Mouse (Mus musculus) CH12.LX (cell line): ENCODE data around the gene Syt3. TPM values are rescaled to one million over a fixed set of nuclear protein-coding genes. Genes with fewer than 3 reads are reported as not detected.

Experiments used
- DNase-seq: peaks from one replicate; pipeline ENCODE4 v3.0.0-alpha.2; 2013; ENCODE audit errors: extremely low read depth
- H3K27ac ChIP-seq: 2 replicates; pipeline ENCODE4 v1.5.1; 2012; ENCODE audit warnings: low read depth, mild to moderate bottlenecking, control low read depth, moderate library complexity; ENCODE audit not compliant: insufficient read depth
- H3K27me3 ChIP-seq: replicated peaks from 2 replicates; pipeline ENCODE3; 2012; ENCODE audit warnings: inconsistent platforms
- H3K36me3 ChIP-seq, 2 experiments: replicated peaks in 1 of 2; 2 replicates each; pipeline versions ENCODE3 to v1.6.1; 2012; ENCODE audit warnings: inconsistent platforms in 1 of 2, low read length in 1 of 2, mild to moderate bottlenecking in 1 of 2, mixed read lengths in 1 of 2, moderate library complexity in 1 of 2; ENCODE audit not compliant: control insufficient read depth in 1 of 2, insufficient read depth in 1 of 2
- H3K4me1 ChIP-seq, 2 experiments: 2 replicates each; pipeline ENCODE4 v1.6.1; 2012; ENCODE audit warnings: inconsistent platforms in 1 of 2, moderate library complexity in 1 of 2; ENCODE audit not compliant: insufficient read depth in 2 of 2, control insufficient read depth in 1 of 2
- H3K4me2 ChIP-seq: 2 replicates; pipeline ENCODE4 v1.6.1; 2012; ENCODE audit warnings: low read depth, mild to moderate bottlenecking, control low read depth; ENCODE audit not compliant: poor library complexity, insufficient read depth, severe bottlenecking
- H3K4me3 ChIP-seq, 3 experiments: fragments of 150-350 bp in 1 of 3; sonication (generic) in 1 of 3; replicated peaks in 1 of 3; 2 replicates each; pipeline versions ENCODE3 to v1.5.1; 2011 to 2012; ENCODE audit warnings: low read depth in 2 of 3, low read length in 2 of 3, mild to moderate bottlenecking in 2 of 3, moderate library complexity in 2 of 3, control low read depth in 1 of 3, improper control_type of control experiment in 1 of 3, inconsistent platforms in 1 of 3, mixed read lengths in 1 of 3; ENCODE audit not compliant: poor library complexity in 1 of 3
- H3K79me2 ChIP-seq: replicated peaks from 2 replicates; pipeline ENCODE4 v1.6.1; 2012; ENCODE audit warnings: mild to moderate bottlenecking, moderate library complexity; ENCODE audit not compliant: control insufficient read depth, poor library complexity, insufficient read depth, severe bottlenecking; ENCODE audit errors: extremely low read depth
- H3K9ac ChIP-seq: 2 replicates; pipeline ENCODE4 v1.6.1; 2012; ENCODE audit warnings: low read depth, mild to moderate bottlenecking, control low read depth, moderate library complexity; ENCODE audit not compliant: insufficient read depth
- H3K9me3 ChIP-seq: replicated peaks from 2 replicates; pipeline ENCODE3; 2012; ENCODE audit warnings: low read length, inconsistent platforms, mixed read lengths
- BHLHE40 ChIP-seq: IDR thresholded peaks from 2 replicates; pipeline ENCODE4 v1.6.1; 2011; ENCODE audit warnings: mild to moderate bottlenecking, low read depth, low read length, improper control_type of control experiment
- CHD2 ChIP-seq: IDR thresholded peaks from 2 replicates; pipeline ENCODE4 v1.6.1; 2011; ENCODE audit warnings: low read length, improper control_type of control experiment
- CTCF ChIP-seq, 2 experiments: IDR thresholded peaks in 1 of 2; conservative IDR thresholded peaks in 1 of 2; 2 replicates each; pipeline ENCODE4 v1.5.1; 2011 to 2012; ENCODE audit warnings: low read depth in 2 of 2, low read length in 2 of 2, improper control_type of control experiment in 1 of 2, inconsistent platforms in 1 of 2, mild to moderate bottlenecking in 1 of 2, moderate library complexity in 1 of 2
- E2F4 ChIP-seq: IDR thresholded peaks from 2 replicates; pipeline ENCODE4 v1.6.1; 2011; ENCODE audit warnings: low read depth, low read length, improper control_type of control experiment; ENCODE audit not compliant: insufficient replicate concordance
- EP300 ChIP-seq: IDR thresholded peaks from 2 replicates; pipeline ENCODE4 v1.6.1; 2011; ENCODE audit warnings: low read length, improper control_type of control experiment
- GABPA ChIP-seq: IDR thresholded peaks from 2 replicates; pipeline ENCODE4 v1.6.1; 2012; ENCODE audit warnings: low read depth, low read length, improper control_type of control experiment, inconsistent platforms; ENCODE audit not compliant: insufficient replicate concordance
- HCFC1 ChIP-seq: IDR thresholded peaks from 2 replicates; pipeline ENCODE4 v1.6.1; 2012; ENCODE audit warnings: low read depth, mild to moderate bottlenecking, inconsistent platforms, low read length, improper control_type of control experiment
- JUN ChIP-seq: IDR thresholded peaks from 2 replicates; pipeline ENCODE4 v1.6.1; 2011; ENCODE audit warnings: low read depth, mild to moderate bottlenecking, low read length, improper control_type of control experiment, moderate library complexity; ENCODE audit not compliant: insufficient read depth
- JUND ChIP-seq: conservative IDR thresholded peaks from 2 replicates; pipeline ENCODE4 v1.6.1; 2011; ENCODE audit warnings: low read depth, low read length, improper control_type of control experiment
- KAT2A ChIP-seq: IDR thresholded peaks from 2 replicates; pipeline ENCODE4 v1.6.1; 2012; ENCODE audit warnings: low read length, improper control_type of control experiment, inconsistent platforms; ENCODE audit not compliant: insufficient replicate concordance
- MAFK ChIP-seq: IDR thresholded peaks from 2 replicates; pipeline ENCODE4 v1.6.1; 2011; ENCODE audit warnings: low read length, improper control_type of control experiment; ENCODE audit not compliant: insufficient replicate concordance
- MAZ ChIP-seq: IDR thresholded peaks from 2 replicates; pipeline ENCODE4 v1.6.1; 2012; ENCODE audit warnings: low read depth, mild to moderate bottlenecking, inconsistent platforms, low read length, improper control_type of control experiment, moderate library complexity
- MEF2A ChIP-seq: IDR thresholded peaks from 2 replicates; pipeline ENCODE4 v1.6.1; 2014; ENCODE audit warnings: low read depth, mild to moderate bottlenecking, inconsistent platforms, low read length, improper control_type of control experiment, borderline replicate concordance
- MXI1 ChIP-seq: IDR thresholded peaks from 2 replicates; pipeline ENCODE4 v1.6.1; 2011; ENCODE audit warnings: mild to moderate bottlenecking, low read depth, low read length, improper control_type of control experiment
- NRF1 ChIP-seq: IDR thresholded peaks from 2 replicates; pipeline ENCODE4 v1.6.1; 2014; ENCODE audit warnings: low read depth, mild to moderate bottlenecking, inconsistent platforms, low read length, improper control_type of control experiment, moderate library complexity
- POLR2AphosphoS2 ChIP-seq: IDR thresholded peaks from 2 replicates; pipeline ENCODE4 v1.6.1; 2011; ENCODE audit warnings: low read depth, low read length, improper control_type of control experiment
- RAD21 ChIP-seq: IDR thresholded peaks from 2 replicates; pipeline ENCODE4 v1.6.1; 2011; ENCODE audit warnings: low read depth, mild to moderate bottlenecking, low read length, improper control_type of control experiment, moderate library complexity
- RCOR1 ChIP-seq: conservative IDR thresholded peaks from 2 replicates; pipeline ENCODE4 v1.6.1; 2012; ENCODE audit warnings: low read depth, mild to moderate bottlenecking, inconsistent platforms, low read length, improper control_type of control experiment
- SMC3 ChIP-seq: IDR thresholded peaks from 2 replicates; pipeline ENCODE4 v1.6.1; 2011; ENCODE audit warnings: low read depth, low read length, improper control_type of control experiment
- TBP ChIP-seq: conservative IDR thresholded peaks from 2 replicates; pipeline ENCODE4 v1.6.1; 2011; ENCODE audit warnings: low read depth, low read length, improper control_type of control experiment
- USF1 ChIP-seq: IDR thresholded peaks from 2 replicates; pipeline ENCODE4 v1.6.1; 2014; ENCODE audit warnings: low read depth, mild to moderate bottlenecking, inconsistent platforms, low read length, improper control_type of control experiment
- USF2 ChIP-seq: conservative IDR thresholded peaks from 2 replicates; pipeline ENCODE4 v1.6.1; 2011; ENCODE audit warnings: low read depth, low read length, improper control_type of control experiment
- ZKSCAN1 ChIP-seq: IDR thresholded peaks from 2 replicates; pipeline ENCODE4 v1.6.1; 2012; ENCODE audit warnings: low read depth, inconsistent platforms, low read length, improper control_type of control experiment, borderline replicate concordance
- ZMIZ1 ChIP-seq: IDR thresholded peaks from 2 replicates; pipeline ENCODE4 v1.6.1; 2012; ENCODE audit warnings: low read depth, mild to moderate bottlenecking, inconsistent platforms, low read length, improper control_type of control experiment
- ZNF384 ChIP-seq: IDR thresholded peaks from 2 replicates; pipeline ENCODE4 v1.6.1; 2012; ENCODE audit warnings: low read depth, low read length, improper control_type of control experiment, inconsistent platforms
- dilution Hi-C: fragments of 300-500 bp; cut with MboI; formaldehyde crosslinking; loops from 2 replicates; pipeline ENCODE4 v1.14.3; 2020; ENCODE audit warnings: low sequenced_read_pairs; ENCODE audit not compliant: extremely low pct_unique_long_range_greater_than_20kb, extremely low pct_ligation_motif_present
- in situ Hi-C: fragments of 300-500 bp; cut with MboI; formaldehyde crosslinking; loops from 3 replicates; pipeline ENCODE4 v1.14.3; 2019; ENCODE audit warnings: low sequenced_read_pairs, low pct_ligation_motif_present, low pct_unique_long_range_greater_than_20kb, mixed read lengths
- polyA plus RNA-seq: library from polyadenylated mRNA; unstranded; fragments of >175 nt; gene quantifications from 2 replicates; pipeline ENCODE4 v1.2.1, GENCODE M21; 2012; ENCODE audit warnings: low read depth; ENCODE audit not compliant: insufficient read length
- total RNA-seq, 2 experiments: library from RNA; depleted of rRNA; stranded (reverse); fragments of 300-350 nt in 1 of 2; fragments of >200 nt in 1 of 2; gene quantifications; 2 replicates each; pipeline ENCODE4 v1.2.3; 2012 to 2014

The Syt3 gene
- total and polyA plus RNA-seq, 3 experiments = 0.08 to 0.30 (median 0.11) TPM

- no peak overlapping the region for H3K9ac ChIP-seq
- H3K27me3 ChIP-seq = peaks cover 79% of the 10 kb centered on the region
- H3K27ac ChIP-seq = no peak overlapping the region
- H3K36me3 ChIP-seq = no peaks in the 10 kb centered on the region
- no peaks in the 10 kb centered on the region for H3K9me3 ChIP-seq
- DNase-seq = no peak
- dilution Hi-C loops = no loop called here
- TF ChIP-seq KAT2A = no peak
- no peak for TF ChIP-seq POLR2AphosphoS2
- TF ChIP-seq CHD2 = no peak
- TF ChIP-seq GABPA = no peak
- no peak for TF ChIP-seq MXI1
- no peak for TF ChIP-seq HCFC1
- TF ChIP-seq E2F4 = no peak
- no peak for TF ChIP-seq MAZ
- no peak for TF ChIP-seq RCOR1
- TF ChIP-seq USF2 = no peak
- no peak for TF ChIP-seq MEF2A
- no peak for TF ChIP-seq JUN
- TF ChIP-seq ZMIZ1 = no peak
- TF ChIP-seq NRF1 = no peak
- TF ChIP-seq TBP = no peak
- no peak for TF ChIP-seq SMC3
- TF ChIP-seq BHLHE40 = no peak
- no peak for TF ChIP-seq EP300
- no peak for TF ChIP-seq ZNF384
- no peak overlapping the region for H3K4me3 ChIP-seq
- in situ Hi-C loops = no loop called here
- H3K79me2 ChIP-seq = no peaks in the 10 kb centered on the region
- peaks cover 2 to 9% of the 10 kb centered on the region in 2 experiments; a peak in 3 of 4 replicates for H3K4me1 ChIP-seq
- no peak overlapping the region for H3K4me2 ChIP-seq
Observed at GRCm38 (mm10) chr7:44428171-44428950, 44.5 kb downstream of the Syt3 start.

GRCm38 (mm10) chr7:44428968-44429521 is 45.1 kb downstream of the Syt3 start, which contains the start of gene Lrrc4b:
TSS of gene Lrrc4b (plus strand) at chr7:44429018.
- no peak within 1 kb of the TSS for H3K9ac ChIP-seq
- no peaks in the 10 kb centered on the region for H3K79me2 ChIP-seq
- no peaks in the 10 kb centered on the region for H3K36me3 ChIP-seq
- dilution Hi-C loops = no loop called here
- in situ Hi-C loops = no loop called here
- H3K9me3 ChIP-seq = no peaks in the 10 kb centered on the region
- H3K4me2 ChIP-seq = no peak within 1 kb of the TSS
- H3K4me3 ChIP-seq = no peak within 1 kb of the TSS
- peaks cover 72% of the 10 kb centered on the region for H3K27me3 ChIP-seq
- peaks cover 4 to 16% of the 10 kb centered on the region in 2 experiments; a peak in 3 of 4 replicates for H3K4me1 ChIP-seq
- DNase-seq = no peak
- TF ChIP-seq TBP = no peak
- TF ChIP-seq MAFK = no peak
- no peak for TF ChIP-seq RAD21
- TF ChIP-seq E2F4 = no peak
- TF ChIP-seq USF1 = no peak
- no peak for TF ChIP-seq JUND
- no peak for TF ChIP-seq ZKSCAN1
- TF ChIP-seq CTCF (conservative IDR thresholded peaks at IDR 0.05 in 1 of 2, IDR thresholded peaks at IDR 0.05 in 1 of 2; ENCODE audit: low read depth in 2 of 2, low read length in 2 of 2) = no peak
- no peak within 1 kb of the TSS for H3K27ac ChIP-seq
